Mouse (Mus musculus) brain, adult 2 months (tissue): ENCODE data around the gene Itpr2.
A peak's percentile ranks its signal among the peaks of the same experiment; 100 is the strongest.

Experiments
- DNase-seq: peaks from one replicate; pipeline ENCODE4 v3.0.0; 2011; ENCODE audit warnings: low read depth, low spot score

The Itpr2 gene

GRCm38 (mm10) chr6:146501866-146502804 is at the start of gene Itpr2:
Itpr2 (minus strand) TSS chr6:146502223.
- DNase-seq = peak; percentile 61

- DNase-seq = no peak
Measured at GRCm38 (mm10) chr6:146551326-146551725, 49.3 kb upstream of the Itpr2 start.

GRCm38 (mm10) chr6:146550421-146550820 is 48.4 kb upstream of the Itpr2 start:
- no peak for DNase-seq

GRCm38 (mm10) chr6:146545289-146545865 is 43.4 kb upstream of the Itpr2 start:
- peak; percentile 14 for DNase-seq

- no peak for DNase-seq
Measured at GRCm38 (mm10) chr6:146544622-146545021, 42.6 kb upstream of the Itpr2 start.

GRCm38 (mm10) chr6:146540386-146540785 is 38.4 kb upstream of the Itpr2 start:
- no peak for DNase-seq

- no peak for DNase-seq
Measured at GRCm38 (mm10) chr6:146538661-146539060, 36.6 kb upstream of the Itpr2 start.

GRCm38 (mm10) chr6:146538071-146538470 is 36.0 kb upstream of the Itpr2 start:
- no peak for DNase-seq

GRCm38 (mm10) chr6:146537111-146537510 is 35.1 kb upstream of the Itpr2 start:
- DNase-seq = no peak

- no peak for DNase-seq
Measured at GRCm38 (mm10) chr6:146535501-146535900, 33.5 kb upstream of the Itpr2 start.

GRCm38 (mm10) chr6:146533146-146533545 is 31.1 kb upstream of the Itpr2 start:
- DNase-seq = no peak

- DNase-seq = no peak
Measured at GRCm38 (mm10) chr6:146530769-146531168, 28.7 kb upstream of the Itpr2 start.

GRCm38 (mm10) chr6:146530363-146530762 is 28.3 kb upstream of the Itpr2 start:
- no peak for DNase-seq

GRCm38 (mm10) chr6:146527537-146527936 is 25.5 kb upstream of the Itpr2 start:
- no peak for DNase-seq

- DNase-seq = no peak
Measured at GRCm38 (mm10) chr6:146525500-146525899, 23.5 kb upstream of the Itpr2 start.

- DNase-seq = no peak
Measured at GRCm38 (mm10) chr6:146521456-146522245, 19.6 kb upstream of the Itpr2 start.

GRCm38 (mm10) chr6:146519019-146519418 is 17.0 kb upstream of the Itpr2 start:
- no peak for DNase-seq

- peak; percentile 15 for DNase-seq
Measured at GRCm38 (mm10) chr6:146515936-146516335, 13.9 kb upstream of the Itpr2 start.

- no peak for DNase-seq
Measured at GRCm38 (mm10) chr6:146514531-146514948, 12.5 kb upstream of the Itpr2 start.

- no peak for DNase-seq
Measured at GRCm38 (mm10) chr6:146513899-146514298, 11.9 kb upstream of the Itpr2 start.

GRCm38 (mm10) chr6:146513384-146513783 is 11.4 kb upstream of the Itpr2 start:
- no peak for DNase-seq

GRCm38 (mm10) chr6:146511511-146511910 is 9.5 kb upstream of the Itpr2 start:
- no peak for DNase-seq
